Mouse (Mus musculus) T-helper 17 cell (primary cell): ENCODE measurements at regions not wholly inside any gene's neighbourhood (a gene's known extent, or its start where the extent isn't known, plus 50 kb on each side); places are given as distances from the start of the nearest gene placed in this dataset.
"Not testable (repeated sequence)": the region's sequence is repeated elsewhere in the genome, so short reads cannot be mapped to it uniquely, and the experiment has no call there.

Experiments used
- in situ Hi-C, 2 experiments: fragments of 300-600 bp; cut with MboI, MseI; formaldehyde crosslinking; loops; 1 replicate in 1 of 2; 2 replicates in 1 of 2; pipeline ENCODE4 v1.15.1; 2025; ENCODE audit warnings: high pct_unique_total_duplicates in 2 of 2

DNA sequence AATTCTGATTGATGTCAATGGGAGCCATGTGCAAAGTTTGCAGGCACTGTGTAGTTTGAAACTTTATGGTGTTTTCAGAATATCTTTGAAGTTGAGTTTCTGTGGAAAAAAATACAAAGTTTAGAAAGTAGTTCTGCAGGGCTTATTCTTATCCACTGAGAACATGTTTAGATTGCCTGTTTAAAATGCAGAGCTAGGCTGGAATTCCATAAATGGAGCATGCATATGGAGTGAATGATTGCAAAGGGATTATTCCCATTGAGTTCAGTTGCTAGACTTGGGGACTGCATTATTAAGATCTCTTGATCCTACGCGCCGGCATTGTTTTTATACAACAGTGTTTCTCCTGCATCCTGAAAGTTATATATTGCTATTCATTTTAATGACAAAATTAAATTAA, 397.8 kb upstream of the Gm21833 start:
- in situ Hi-C loops: no loop called here

DNA sequence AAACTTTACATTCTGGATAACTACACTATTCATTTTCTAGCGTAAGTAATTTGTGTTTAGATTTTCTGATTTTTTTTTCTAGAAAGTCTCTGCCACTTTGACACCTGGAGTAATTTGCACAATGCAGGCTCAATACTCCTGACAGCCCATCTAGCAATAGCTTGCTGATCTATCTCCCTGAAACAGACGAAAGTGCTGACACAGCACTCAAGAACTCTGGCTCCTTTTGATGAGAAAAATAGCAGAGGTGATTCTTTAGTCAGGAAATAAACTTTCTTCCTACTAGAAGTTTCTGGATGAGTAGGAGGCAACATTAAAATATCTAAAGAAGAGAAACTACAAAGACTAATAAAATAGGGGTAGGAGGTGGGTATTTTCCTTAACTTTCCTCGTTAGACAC, 397.1 kb upstream of the Gm21833 start:
- in situ Hi-C loops: no loop called here

DNA sequence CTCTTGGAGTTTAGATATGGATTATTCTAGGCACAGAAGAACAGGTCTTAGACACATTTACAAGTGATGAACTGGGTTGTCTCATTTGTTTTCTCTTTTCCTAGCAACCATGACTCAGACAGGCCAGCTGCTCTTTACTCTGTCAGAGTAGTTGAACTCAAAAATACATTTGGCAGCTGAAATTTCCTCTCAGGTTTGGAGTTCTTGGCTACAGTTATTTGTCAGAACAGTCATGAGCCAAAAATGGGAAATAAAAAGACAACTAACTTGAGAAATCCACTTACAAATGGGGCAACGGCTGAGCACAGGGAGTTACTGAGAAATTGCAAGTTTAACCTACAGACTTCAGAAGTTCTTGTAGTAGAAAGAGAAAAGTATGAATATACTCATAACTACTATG, 396.4 kb upstream of the Gm21833 start:
- in situ Hi-C loops: no loop called here

DNA sequence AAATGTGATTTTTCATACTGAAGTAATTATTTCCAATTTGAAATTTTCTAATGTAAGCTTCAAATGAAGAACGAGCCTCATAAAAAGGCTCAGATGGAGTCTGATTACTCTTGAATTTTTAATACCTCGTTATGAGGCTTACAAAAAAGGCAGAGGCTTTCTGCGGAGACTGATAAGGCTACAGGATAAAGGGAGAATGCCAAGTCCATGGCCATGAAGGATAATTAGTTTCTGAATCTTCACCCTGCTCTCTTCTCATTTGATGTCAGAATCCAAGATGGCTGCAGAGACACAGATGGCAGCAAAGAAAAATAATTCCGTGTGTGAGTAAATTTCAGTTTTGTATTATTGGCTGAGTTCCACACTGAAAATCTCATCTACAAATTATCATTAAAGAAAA, 367.3 kb upstream of the Gm21833 start:
- in situ Hi-C loops: loop anchor here in 1 of 2 experiments (10.0 kb wide), 1 partner anchor 1616 kb away; no protein-coding TSS in a partner anchor

DNA sequence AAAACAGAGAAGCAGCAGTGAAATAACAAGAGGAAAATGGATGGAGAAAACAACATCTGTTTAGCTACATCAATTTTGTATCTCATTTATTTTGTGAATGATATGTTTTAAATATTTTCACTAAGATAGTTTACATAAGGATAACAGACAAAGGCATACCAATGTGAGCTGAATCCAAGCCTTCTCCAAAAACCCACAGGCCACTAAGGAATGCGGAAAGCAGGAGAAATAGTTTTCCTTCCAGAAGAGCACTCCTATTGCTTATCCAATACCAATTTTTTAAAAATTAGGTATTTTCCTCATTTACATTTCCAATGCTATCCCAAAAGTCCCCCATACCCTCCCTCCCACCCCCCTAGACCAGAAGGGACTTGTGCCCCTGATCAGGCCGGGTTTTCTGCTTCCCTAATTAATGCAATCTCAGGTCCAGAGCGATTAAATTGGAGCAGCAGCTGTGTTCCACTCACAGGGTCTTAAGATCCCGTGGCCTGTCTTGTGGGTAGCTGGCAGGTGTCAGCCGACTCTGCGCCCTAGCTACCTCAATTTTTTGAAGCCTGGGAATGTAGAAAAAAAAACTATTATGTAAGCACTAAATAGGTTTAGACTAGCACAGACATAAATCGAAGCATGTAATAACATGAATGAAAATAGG, 357.3 kb upstream of the Gm21833 start:
- in situ Hi-C loops: no loop called here

DNA sequence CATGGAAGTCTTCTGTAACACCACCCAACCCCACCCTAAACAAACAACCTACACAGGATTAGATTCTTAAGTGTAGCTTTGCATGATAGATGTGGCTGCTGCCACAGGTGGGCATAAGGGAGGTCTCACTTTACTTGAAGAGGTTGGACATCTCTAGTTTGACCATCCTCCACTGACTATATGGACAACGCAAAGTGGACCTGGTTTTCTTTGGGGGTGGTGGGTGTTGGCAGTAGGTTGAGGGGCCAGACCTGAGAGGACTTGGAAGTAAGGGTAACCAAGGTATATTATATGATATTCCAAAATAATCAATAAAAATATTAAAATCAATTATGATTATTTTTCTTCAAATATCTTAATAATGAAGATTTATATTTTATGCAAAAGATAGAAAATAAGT, 307.8 kb upstream of the Gm21833 start:
- in situ Hi-C loops: no loop called here

DNA sequence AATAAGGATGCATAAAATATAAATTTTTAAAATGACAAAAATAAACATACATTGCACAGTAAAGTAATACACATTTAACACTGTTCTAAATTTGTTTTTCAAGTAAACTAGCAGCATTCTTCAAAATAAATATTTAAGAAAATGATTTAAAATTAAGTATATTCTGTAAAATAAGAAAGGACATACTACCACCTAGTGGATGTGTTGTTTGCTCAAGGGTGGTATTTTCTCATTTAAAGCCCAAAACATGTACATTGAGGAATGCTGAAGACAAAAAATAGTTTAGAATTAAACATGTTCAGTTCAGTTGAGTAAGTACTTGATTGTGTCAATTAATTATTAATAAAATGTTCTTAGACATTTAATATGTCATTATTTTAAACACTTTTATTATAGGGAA, 306.6 kb upstream of the Gm21833 start:
- in situ Hi-C loops: no loop called here

DNA sequence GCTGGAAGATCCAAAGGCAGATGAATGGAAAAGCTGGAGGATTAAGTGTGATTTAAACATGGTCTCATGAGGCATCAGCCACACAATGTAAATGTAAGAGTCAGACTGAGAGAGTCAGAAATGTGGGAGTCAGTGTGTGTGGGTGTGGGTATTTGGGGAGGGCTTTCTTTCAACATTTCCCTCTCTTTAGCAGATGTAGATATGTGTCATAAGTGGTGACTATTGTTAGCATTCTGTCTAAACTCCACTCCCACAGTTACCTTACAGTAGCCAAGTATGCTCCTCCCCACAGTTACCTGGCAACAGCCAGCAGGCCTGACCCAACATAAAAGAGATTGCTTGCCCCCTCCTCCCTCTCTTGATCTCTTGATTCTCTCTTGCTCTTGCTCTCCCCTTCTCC, 263.8 kb upstream of the Gm21833 start:
- in situ Hi-C loops: loop anchor here in 1 of 2 experiments (10.0 kb wide), 1 partner anchor 870 kb away; no protein-coding TSS in a partner anchor

DNA sequence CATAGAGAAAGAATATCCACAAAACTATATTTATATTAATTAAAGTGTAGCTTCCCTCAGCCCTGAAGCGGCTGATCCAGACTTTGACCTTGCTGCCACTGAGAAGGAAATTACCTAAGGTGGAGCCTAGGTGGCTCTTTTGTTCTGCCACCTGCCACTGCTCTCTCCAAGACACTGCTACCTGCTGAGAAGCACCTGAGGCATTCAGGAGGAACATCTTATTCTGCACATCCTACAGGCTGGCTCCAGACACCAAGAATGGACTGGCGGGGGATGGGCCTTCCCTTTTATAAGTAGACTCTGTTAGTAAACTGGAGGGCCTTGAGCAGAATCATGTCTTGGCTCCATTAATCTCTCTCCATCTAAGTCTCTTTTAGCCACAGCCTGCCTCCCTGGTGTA, 231.7 kb upstream of the Gm21833 start:
- in situ Hi-C loops: not testable (repeated sequence)

DNA sequence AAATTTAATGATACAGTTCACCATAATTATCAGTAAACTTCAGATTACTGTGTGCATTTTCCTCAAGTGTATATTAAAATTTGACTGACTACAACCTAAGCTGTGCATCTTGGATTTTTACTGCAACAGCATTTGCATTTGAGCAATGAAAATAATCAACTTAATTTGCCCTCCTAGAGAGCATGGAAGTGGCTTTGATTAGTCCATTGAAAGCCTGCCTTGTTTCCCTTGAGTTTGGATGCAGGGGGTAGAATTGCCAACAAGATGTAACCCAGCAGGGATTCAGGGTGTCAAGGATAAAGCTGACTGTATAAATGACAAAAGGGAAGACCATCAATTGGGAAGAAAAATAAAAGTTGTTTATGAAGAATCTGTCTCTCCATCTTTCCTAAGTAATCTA, 226.1 kb upstream of the Gm21833 start:
- in situ Hi-C loops: no loop called here
